Mouse (Mus musculus) brain, adult 2 months (tissue): ENCODE data around the gene Pdlim5.

Experiments
- DNase-seq: peaks from one replicate; pipeline ENCODE4 v3.0.0; 2011; ENCODE audit warnings: low read depth, low spot score

The Pdlim5 gene

DNA sequence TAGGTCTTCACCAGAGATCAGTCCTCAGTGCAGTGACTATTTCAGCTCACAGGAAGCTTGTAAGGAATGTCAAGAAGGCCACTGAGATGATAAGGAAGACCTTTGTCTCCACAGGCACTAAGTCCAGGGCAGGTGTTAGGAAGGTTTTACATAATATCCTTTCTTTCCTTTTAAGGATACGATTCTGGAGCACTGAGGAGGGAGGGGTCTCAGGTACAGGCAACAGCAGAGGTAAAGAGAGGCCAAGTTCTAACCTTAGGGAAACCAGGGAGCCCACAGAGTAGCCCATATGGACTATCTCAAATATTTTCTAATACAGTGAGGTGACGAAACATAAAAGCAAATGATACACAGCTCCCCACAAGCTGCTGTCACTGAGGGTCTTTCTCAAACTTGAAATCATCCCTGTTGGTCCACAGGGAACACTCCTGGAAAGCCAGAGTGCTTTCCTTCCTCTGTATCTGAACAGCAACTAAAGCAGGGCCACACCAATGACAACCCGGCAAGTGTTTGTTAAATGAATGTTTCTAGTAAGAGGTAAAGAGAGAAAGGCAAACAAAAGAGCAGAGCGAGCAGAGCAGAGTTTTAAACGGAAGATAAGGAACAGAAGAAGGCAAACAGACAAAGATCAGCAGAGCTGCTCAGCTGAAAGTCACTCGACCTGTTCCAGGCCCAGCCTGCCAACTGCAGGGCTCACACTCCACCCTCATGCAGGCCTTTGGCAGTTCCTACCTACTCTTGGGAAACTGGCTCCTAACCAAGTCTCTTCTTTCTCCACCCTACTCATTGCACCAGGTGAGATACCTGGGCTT is 55.9 kb downstream of the Pdlim5 start:
- DNase-seq = no peak

GRCm38 (mm10) chr3:142338058-142338457 is 57.4 kb downstream of the Pdlim5 start:
- no peak for DNase-seq

- DNase-seq = no peak
Observed at GRCm38 (mm10) chr3:142334496-142334895, 61.0 kb downstream of the Pdlim5 start.

DNA sequence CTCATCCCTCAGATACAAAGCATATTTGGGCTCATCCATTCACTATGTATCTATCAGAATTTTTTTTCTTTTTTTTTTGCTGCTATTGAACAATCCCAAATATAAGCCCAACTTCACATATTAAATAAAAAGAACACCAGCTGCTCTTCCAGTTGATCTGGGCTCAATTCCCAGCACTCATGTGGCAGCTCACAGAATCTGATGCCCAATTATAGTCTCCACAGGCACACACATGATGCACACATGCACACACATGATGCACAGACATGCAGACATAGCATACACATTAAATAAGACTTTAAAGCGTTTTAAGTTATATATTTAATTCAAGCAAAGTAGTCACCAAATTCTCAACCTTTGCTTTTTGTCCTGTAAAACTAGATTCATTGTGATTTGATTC is 62.0 kb downstream of the Pdlim5 start:
- peak; percentile 17 for DNase-seq

GRCm38 (mm10) chr3:142332716-142333115 is 62.8 kb downstream of the Pdlim5 start:
- DNase-seq = no peak

- no peak for DNase-seq
Observed at GRCm38 (mm10) chr3:142331872-142332554, 63.5 kb downstream of the Pdlim5 start.

- no peak for DNase-seq
Observed at GRCm38 (mm10) chr3:142330425-142330824, 65.1 kb downstream of the Pdlim5 start.

DNA sequence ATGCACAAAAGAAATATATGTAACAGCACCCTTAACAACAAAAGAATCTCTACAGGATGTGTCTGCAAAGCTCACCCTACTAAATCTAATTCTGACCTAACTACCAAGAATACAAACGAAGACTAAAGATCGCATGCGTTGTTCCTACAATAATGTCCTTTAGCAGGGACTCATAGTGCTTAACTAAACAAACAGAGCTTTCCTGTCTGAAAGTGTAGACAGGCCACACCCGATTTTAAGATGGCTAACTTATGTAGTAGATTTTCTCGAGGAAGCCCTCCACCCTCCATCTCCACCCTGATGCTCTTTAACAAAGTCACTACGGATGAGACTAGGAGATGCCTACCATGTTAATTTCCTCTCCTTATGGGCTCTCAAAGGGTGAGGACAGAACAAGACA is 71.9 kb downstream of the Pdlim5 start:
- no peak for DNase-seq

DNA sequence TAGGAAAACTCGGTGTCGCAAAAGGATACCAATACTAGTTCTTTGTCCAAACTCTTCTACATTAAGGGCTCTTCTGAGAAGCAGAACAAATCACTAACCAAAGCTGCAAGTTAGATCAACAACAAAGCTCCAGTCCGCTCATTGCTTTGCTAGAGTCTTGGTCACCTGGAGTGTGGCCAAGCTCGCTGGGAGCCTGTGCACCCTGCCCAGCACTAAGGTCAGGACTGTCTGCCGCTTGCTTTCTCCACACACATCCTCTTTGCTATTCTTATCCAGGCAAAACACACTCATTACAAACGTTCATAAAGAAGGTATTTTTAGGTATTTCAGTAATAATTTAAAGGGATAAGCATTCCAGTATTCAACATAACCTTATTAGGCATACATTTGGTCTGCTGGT is 73.6 kb downstream of the Pdlim5 start:
- DNase-seq = peak; percentile 40

DNA sequence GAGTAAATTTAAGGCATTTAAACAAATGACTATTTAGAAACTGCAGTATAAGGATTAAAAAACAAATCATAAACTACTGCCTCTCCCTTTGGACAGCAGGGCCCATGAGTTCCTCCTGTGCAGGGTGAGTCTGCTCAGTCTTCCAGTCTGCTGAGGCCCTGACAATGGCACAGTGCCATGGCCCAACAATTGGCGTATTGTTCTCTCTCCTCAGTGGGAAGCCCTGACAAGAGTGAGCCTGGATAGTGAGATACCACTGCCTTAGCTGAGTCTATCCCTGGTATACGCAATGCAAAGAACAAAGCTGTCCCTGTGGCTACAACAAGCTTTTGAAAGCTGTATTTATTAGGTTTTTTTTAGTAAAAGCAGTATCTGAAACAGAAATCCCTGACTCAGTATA is 77.3 kb downstream of the Pdlim5 start:
- peak; percentile 89 for DNase-seq

DNA sequence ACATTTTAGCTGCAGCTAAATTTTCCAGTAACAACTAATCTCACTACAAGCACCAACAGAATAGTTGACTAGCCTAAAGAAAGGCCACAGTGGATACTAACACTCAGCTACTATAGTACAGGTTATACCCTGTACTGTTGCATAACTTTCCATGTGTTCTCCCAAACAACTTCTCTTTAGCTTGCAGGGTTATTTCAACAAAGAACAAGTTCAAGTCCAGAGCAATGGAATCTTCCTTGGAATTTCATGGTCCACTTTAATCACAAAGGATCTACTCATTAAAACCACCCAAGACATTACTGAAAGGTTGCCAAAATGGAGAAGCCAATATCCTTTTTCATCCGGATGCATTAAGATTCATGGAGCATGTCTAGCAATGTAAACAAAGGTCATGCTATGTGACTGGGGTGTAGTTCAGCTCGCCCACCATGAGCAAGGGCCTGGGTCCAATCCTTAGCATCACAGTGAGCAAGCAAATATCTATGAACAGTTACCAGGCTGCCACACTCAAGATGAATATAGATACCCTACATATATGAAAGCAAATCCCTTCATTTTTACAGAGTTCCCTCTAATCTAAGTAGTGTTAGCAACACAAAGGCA is 79.3 kb downstream of the Pdlim5 start:
- DNase-seq = no peak

DNA sequence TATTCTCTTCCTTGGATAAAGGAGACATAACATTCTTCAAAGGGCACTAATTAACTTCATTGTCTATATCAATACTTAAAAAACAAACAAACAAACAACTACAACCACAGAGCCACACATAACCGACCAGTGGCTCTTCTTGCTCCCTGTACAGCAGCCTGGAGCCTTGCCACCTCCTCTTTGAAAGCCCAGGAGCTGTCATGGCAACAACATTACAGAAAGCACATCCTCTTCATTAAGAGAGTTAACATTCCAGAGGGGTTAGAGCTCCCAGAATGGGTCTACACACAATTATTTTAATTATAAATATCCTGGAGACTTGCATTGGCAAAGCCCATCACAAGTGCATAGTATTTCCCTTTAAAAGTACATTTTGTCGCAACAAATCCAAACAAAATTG is 84.4 kb downstream of the Pdlim5 start:
- DNase-seq = peak; percentile 10

GRCm38 (mm10) chr3:142310446-142310845 is 85.0 kb downstream of the Pdlim5 start:
- DNase-seq = peak; percentile 13

- no peak for DNase-seq
Observed at GRCm38 (mm10) chr3:142295287-142295676, 100.2 kb downstream of the Pdlim5 start.

- peak; percentile 76 for DNase-seq
Observed at GRCm38 (mm10) chr3:142294616-142295286, 100.7 kb downstream of the Pdlim5 start.

DNA sequence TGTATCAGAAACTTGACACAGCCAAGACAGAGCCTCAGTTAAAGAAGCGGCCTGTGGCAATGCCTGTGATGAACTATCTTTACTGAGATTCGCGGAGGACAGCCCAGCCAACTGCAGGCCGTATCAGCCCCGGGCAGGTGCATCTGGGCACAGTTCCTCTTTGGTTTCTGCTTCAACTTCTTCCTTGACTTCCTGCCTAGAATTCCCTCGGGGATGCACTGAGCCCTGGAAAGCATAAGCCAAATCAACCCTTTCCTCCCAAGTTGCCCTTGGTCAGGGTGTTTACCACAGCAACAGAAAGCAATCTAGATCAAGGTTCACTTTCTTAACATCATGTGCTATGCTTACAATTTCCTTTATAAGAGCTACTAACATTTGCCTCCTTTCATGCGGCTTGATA is 101.9 kb downstream of the Pdlim5 start:
- no peak for DNase-seq

DNA sequence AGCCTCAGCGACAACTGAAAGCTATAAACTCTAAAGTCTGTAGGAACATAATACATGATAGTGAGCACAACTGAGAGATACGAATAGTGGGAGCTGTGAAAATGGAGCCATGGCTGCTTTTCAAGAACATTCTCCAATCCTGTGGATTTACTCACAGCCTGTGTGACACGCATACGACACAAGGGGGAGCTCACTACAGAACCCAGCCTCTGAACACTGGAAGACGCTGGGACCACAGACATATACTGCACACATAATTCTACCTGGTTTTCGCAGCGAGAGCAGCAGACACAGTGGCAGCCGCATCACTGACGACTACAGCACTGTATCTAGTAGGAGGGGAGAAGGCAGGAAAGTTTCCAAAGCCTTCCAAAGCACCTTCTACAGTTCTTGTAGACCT is 112.8 kb downstream of the Pdlim5 start:
- DNase-seq = peak; percentile 91

- DNase-seq = no peak
Observed at GRCm38 (mm10) chr3:142281656-142282055, 113.8 kb downstream of the Pdlim5 start.

DNA sequence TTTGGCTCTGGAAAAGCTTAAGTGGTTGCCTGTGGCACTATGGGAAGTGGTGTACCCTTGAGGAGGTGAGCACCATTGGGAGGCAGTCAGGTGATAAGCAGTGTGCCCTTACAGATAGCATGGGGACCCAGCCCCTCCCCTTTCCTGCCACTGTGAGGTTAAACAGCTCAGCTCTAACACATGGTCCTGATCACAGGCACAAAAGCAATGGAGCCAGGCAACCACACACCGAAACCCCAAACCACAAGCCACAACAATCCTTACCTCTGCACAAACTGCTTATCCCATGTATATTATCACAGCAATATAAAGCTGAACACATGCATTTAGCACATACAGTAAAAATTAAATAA is 114.4 kb downstream of the Pdlim5 start:
- DNase-seq = no peak

GRCm38 (mm10) chr3:142280366-142281092 is 115.0 kb downstream of the Pdlim5 start:
- peak; percentile 15 for DNase-seq

DNA sequence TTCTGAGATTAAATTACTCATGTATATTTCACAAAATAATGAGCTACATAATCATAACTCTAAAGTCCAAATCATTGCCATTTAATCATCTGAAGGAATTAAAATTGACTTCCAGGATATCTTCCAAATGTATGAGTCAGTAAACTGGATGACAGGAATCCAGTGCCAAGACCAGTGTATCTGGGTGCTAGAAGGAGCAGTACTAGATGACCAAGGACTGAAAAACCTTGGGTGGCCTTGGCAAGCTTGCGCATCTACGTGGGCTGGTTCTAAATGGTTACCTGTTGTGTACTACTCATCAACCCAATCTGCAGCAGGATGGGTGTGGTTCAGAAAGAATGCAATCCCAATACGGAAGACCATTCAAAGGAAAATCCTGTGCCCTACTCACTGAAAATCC is 116.5 kb downstream of the Pdlim5 start:
- DNase-seq = no peak

- no peak for DNase-seq
Observed at GRCm38 (mm10) chr3:142276506-142276905, 119.0 kb downstream of the Pdlim5 start.
